Mouse (Mus musculus) adrenal gland, postnatal 4 days (tissue): Measurements from ENCODE around the gene Milr1. TPM values are rescaled to one million over a fixed set of nuclear protein-coding genes. Genes with fewer than 3 reads are reported as not detected.
"Not testable (repeated sequence)": the region's sequence is repeated elsewhere in the genome, so short reads cannot be mapped to it uniquely, and the experiment has no call there.

Source experiments
- DNase-seq, 2 experiments: peaks; one replicate each; pipeline ENCODE4 v3.0.0; 2021 to 2022; ENCODE audit warnings: low spot score in 2 of 2, mixed read lengths in 2 of 2
- total RNA-seq, 2 experiments: library from RNA; stranded (reverse); gene quantifications; 2 replicates each; pipeline ENCODE4 v1.2.3; 2021

Gene Milr1
- total RNA-seq, 2 experiments from 2014 or later: 0.98 to 1.7 TPM

GRCm38 (mm10) chr11:106770195-106770974, 19.4 kb downstream of the Milr1 start:
- peak in 1 of 2 experiments; percentile 1 for DNase-seq

DNA sequence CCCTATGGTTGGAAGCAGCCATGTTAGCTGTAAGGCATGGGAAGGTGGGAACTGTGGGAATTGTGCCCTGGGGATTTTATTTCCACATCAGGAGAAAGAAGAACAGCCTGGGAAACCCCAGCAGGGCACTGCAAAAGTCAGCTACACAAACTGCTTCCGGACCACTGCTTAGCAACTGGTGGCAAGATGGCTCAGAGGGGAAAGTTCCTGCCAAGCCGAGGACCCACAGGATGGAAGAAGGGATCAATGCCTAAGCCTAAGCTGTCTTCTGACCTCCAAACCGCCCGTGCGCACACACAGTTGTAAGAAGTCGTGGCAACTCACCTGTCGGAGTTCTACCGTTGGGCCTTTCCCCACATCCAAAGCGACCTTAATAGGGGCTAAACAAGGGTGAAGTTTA, 22.0 kb downstream of the Milr1 start:
- peak in 1 of 2 experiments; percentile 0 for DNase-seq

GRCm38 (mm10) chr11:106776960-106777359, 25.9 kb downstream of the Milr1 start:
- DNase-seq: no peak

DNA sequence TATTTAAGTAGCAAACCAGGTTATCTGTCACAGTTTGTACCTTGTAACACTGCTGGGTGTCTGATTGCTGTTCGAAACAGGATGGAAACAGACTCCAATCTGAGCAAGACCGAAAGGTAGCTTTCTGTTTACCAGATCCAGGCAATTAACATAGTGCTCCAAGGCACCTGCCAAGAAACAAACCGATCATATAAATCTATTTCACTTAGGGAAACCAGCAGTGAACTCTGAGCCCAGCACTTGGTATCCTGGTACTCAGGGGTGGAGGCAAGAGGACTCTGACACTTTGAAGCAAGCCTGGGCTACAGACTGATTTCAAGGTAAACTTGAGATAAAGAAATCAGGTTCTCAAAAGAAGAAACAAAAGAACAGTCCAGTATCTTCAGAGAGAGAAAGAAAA, 26.4 kb downstream of the Milr1 start:
- DNase-seq: no peak

GRCm38 (mm10) chr11:106778132-106778531, 27.1 kb downstream of the Milr1 start:
- DNase-seq: no peak

- no peak for DNase-seq
Observed at GRCm38 (mm10) chr11:106778589-106779387, 27.8 kb downstream of the Milr1 start.

DNA sequence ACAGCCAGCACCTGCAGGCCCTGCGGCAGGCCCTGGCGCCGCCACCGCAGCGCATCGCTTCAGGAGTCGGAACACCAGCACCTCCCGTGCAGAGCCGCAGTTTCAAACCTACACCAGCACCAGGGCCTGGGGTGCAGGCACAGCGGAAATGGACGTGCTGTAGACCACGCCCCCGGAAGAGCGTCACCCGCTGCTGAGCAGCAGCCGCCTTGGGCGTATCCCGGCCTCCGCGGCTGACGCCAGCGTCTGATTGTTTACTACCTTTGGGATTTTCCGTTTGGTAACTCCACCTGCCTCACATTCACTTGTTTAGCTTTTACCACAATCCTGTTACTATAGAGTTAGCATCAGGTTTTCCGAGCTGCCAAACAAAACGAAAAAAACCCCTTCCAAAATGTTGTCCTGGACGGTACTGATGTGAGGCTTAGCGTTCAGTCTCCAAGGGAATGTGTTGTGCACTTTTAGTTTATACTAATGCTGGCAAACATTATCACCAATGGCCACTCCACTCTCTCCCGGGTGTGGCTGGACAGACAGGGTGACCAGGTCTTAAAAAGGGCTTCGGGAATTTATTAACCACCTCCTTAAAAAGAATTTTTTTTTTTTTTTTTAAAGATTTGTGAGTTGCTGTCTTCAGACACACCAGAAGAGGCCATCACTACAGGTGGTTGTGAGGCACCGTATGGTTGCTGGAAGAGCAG, 28.5 kb downstream of the Milr1 start, which contains the start of gene Polg2:
Gene Polg2, minus strand, starts transcription at position 150 of the 701 bp plus-strand sequence.
- DNase-seq: peak; percentile 70 to 77

DNA sequence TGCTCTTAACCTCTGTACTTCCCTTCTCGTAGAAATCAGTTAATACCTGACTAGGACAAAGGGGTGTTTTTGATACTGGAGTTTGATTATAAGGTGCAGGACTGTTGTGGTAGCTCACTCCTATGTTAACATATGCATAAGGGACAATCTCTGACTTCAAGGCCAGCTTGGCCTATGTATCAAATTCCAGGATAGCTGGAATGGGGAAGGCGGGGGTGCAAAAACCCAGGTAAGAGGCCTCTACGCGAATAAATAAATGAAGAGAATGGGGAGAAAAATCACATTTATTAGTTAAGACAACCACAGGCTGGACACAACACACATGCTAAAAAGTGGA, 29.0 kb downstream of the Milr1 start:
- no peak for DNase-seq

- no peak for DNase-seq
Observed at GRCm38 (mm10) chr11:106780590-106781220, 29.7 kb downstream of the Milr1 start.

DNA sequence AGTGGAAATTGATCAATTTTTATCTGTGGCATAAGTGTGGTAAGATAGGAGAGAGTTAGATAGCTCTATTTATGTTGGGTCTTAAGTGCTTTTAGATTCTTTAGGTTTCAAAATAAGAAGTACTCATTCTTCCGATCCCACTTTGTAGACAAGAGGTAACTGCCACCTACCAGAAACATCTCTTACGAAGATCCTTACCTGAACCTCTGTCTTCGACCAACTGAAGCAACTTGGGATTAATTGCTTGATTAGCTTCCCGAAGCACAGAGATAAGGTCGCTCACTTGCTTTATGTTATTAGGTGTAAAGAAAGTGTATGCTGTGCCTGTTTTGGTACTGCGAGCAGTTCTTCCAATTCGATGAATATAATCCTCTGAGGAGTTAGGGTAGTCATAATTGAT, 31.2 kb downstream of the Milr1 start:
- not testable (repeated sequence) for DNase-seq

DNA sequence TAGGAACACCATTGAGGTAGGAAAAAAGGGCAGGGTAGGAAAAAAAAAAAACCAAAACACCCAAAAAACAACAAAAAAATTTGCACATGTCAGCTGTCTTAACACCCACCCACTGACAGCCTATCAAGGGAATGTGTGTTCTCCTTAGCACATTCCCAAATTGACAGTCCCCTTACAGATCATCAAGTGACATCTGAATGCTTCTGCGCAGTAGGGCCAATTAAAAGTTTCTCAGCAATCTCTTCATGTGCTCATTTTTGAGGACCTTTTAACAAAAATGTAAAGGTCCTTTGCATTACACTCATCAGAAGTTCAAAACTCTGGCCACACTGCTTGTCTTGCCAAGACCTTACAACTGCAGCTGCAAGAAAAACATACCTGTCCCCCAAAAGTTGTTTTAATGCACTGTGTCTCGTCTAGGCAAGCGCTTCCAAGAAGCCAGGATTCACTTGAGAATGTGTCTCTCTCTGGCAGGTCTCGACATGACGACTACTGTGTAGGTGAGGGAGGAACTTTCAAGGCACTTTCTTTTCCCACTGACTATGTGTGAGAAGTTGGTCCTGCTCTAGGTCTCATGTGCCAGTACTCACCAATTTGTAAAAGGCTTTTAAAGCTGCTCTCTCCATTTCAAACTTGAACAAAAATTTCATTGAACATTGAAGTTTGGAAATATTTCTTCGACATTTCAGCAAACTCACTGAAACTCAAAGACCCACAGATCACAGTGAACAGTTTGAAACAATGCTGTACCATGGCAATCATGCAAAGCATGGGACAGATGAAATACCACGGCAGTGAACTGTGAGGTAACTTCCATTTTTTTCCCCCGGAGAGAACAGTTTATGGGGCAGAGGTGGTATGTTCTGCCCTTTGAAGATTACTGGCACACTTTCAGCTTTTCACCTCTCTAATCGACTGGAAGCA, 32.1 kb downstream of the Milr1 start:
- no peak for DNase-seq

DNA sequence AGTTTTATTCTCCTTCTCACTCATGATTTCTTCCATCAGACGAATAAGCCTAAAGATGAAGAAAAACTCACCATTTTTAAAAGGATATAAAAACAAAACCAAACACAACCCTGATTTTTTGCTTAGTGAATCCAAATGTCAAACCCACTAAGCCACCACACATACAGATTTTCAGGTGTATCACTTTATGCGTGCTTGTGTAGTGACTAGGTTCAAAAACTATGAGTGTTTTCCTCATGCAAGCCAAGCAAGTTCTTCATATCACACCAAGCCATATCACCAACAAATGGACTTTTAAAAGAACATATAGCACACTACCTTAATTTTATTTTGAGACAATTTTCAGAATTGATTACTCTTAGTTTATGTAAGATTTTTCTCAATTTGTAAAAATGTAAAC, 33.5 kb downstream of the Milr1 start:
- DNase-seq: no peak

DNA sequence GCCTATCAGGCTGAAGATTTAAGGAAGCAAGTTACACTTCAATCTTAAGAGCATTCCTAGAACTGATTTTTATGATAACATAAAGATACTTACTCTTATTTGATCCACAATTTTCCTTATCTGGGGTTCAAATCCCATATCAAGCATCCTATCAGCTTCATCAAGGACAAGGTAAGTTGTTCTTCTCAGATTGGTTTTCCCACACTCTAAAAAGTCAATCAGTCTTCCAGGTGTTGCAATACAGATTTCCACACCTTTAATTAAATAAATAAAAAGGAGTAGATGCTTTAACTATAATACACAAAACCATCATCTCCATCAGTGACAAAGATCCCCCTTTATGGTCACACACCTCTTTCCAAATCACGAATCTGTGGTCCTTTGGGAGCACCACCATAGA, 34.0 kb downstream of the Milr1 start:
- DNase-seq: no peak

DNA sequence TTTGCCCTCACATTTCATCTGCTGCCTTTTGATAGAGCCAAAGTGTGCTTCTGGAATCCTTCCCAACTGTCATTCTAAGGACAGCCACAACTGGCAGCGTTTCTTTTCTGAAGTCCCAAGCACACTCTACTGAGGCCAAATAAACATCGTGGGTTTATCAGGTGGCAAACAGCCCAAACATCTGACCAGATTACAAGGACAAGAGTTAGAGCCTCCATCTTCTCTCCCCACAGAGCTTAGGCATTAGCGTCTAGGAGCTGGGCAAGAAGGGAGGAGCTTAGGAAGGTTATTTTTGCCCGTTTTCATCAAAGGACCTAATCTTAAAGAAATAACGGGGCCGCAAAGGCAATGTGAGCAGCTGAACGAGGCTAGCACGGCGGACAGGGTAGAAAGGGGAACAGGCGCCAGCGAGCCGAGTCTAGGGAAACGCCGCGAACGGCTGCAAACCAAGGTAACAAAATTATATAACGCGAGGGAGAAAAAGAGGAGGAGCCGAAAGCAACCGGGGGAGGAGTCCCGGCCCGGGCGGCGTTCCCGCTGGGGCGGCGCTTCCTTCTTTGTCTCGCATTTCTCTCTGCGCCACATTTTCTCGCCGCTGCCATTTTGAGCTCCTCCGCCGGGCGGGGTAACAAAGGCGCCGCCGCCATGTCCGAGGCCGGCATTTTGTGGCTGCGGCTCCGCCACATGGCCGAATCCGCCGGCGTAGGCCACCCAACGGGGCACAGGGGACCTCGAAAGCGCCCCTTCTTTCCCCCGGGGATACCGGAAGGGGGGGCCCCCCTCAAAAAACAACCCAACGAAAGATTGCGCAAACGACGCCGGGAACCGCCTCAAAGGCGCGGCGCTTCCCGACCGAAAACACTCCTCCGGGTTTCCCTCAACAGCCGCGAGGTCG, 36.4 kb downstream of the Milr1 start:
- DNase-seq: peak; percentile 82 to 85

DNA sequence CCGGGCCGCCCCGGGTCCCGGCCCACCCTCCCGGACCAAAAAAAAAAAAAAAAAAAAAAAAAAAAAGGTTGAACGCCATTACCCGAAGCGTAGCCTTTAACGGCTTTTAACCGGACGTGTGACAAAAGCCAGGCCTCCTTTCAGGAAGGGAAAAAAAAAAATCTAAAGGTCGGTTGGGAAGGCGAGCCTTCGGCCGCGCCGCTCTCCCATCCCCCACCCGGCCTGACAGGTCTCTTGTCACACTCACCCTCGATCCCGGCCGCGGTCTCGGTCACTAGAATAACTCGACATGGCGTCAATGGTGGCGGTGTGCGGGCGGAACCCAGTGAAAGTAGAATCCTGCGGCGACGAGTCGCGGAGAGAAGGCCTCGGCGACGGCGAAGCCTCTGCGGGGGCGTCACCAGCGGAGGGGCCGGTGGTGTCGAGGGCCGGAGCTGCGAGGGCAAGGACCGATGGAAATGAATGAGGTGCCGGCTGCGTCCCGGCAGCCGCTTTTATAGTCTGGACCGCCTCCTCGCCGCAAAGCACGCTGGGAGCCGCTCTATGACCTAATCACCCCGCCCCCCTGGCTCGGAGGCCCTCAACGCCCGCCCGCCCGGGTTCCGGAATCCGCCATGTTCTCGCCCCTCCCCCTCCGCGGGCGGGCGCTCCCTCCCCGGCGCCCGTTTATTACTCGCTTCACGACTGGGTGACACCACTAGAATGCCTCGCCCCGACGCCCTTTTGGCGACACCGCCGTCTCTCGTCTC, 37.2 kb downstream of the Milr1 start:
- DNase-seq: peak; percentile 99 to 100

GRCm38 (mm10) chr11:106788775-106789459, 37.9 kb downstream of the Milr1 start, which contains the start of the genes Ddx5 and Cep95:
TSS of gene Ddx5 (minus strand) at chr11:106789185.
TSS of gene Cep95 (plus strand) at chr11:106789252.
- DNase-seq: peak; percentile 80 to 94

DNA sequence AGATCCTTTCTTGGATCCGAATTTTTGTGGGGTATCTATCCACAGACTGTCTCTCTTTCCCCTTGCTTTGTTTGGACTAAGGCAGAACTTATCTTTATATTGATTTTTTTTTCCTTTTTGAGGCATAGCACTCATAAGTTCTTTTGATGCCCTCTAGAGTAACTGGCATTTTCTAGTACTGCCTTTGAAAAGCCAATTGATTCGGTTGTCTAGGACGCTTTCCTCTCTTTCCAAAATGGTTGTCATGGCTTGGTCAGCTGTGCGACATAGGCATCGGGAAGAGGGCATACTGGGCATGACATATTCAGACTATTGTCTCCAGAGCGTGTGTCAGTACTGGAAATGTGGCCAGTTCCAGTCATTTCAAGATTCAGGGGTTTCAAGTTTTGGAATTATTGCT, 38.6 kb downstream of the Milr1 start:
- DNase-seq: no peak

- DNase-seq: no peak
Observed at GRCm38 (mm10) chr11:106793846-106794245, 42.8 kb downstream of the Milr1 start.
